Mouse (Mus musculus) liver, embryonic 15.5 days (tissue): ENCODE results near the gene C9orf72. TPM values are rescaled to one million over a fixed set of nuclear protein-coding genes. Genes with fewer than 3 reads are reported as not detected.

Experiments
- ATAC-seq: fragments of 200-750 bp; cut with Nextera tagmentation; 2 replicates; pipeline ENCODE4 v1.8.0; 2017; ENCODE audit warnings: moderate number of reproducible peaks, mild to moderate bottlenecking, moderate library complexity; ENCODE audit not compliant: insufficient read depth
- H3K27ac ChIP-seq: fragments of 300-500 bp; sonication (generic); replicated peaks from 2 replicates; pipeline ENCODE4 v1.5.1; 2015; ENCODE audit warnings: mild to moderate bottlenecking, inconsistent platforms
- H3K27me3 ChIP-seq: fragments of 300-500 bp; sonication (generic); 2 replicates; pipeline ENCODE4 v1.6.1; 2015; ENCODE audit warnings: mild to moderate bottlenecking, inconsistent platforms
- H3K36me3 ChIP-seq: fragments of 300-500 bp; sonication (generic); replicated peaks from 2 replicates; pipeline ENCODE4 v1.6.1; 2015; ENCODE audit warnings: moderate library complexity, mild to moderate bottlenecking, inconsistent platforms
- H3K4me1 ChIP-seq: fragments of 300-500 bp; sonication (generic); replicated peaks from 2 replicates; pipeline ENCODE4 v1.6.1; 2015; ENCODE audit warnings: inconsistent platforms
- H3K4me2 ChIP-seq: fragments of 300-500 bp; sonication (generic); 2 replicates; pipeline ENCODE4 v1.6.1; 2015; ENCODE audit warnings: moderate library complexity, mild to moderate bottlenecking, inconsistent platforms
- H3K4me3 ChIP-seq: fragments of 300-500 bp; sonication (generic); replicated peaks from 2 replicates; pipeline ENCODE4 v1.5.1; 2015; ENCODE audit warnings: mild to moderate bottlenecking, inconsistent platforms
- H3K9ac ChIP-seq: fragments of 300-500 bp; sonication (generic); 2 replicates; pipeline ENCODE4 v1.6.1; 2015; ENCODE audit warnings: moderate library complexity, mild to moderate bottlenecking, inconsistent platforms
- H3K9me3 ChIP-seq: fragments of 300-500 bp; sonication (generic); replicated peaks from 2 replicates; pipeline ENCODE4 v1.6.1; 2016; ENCODE audit warnings: inconsistent platforms
- WGBS: fragments of 180-500 bp; shearing (Covaris S2); methylation state at CpG from one replicate; pipeline ENCODE4 v1.1.7; 2015; ENCODE audit warnings: mixed read lengths; ENCODE audit not compliant: insufficient replicate concordance; 5-methylcytosine and 5-hydroxymethylcytosine counted together
- polyA plus RNA-seq: library from polyadenylated mRNA; unstranded; fragments of >200 nt; fragmentation: Nextera tagmentation; extraction: Ambion mirVana; gene quantifications from 2 replicates; pipeline ENCODE4 v1.2.1, GENCODE M21; 2015

The C9orf72 gene
- polyA plus RNA-seq, 1 experiment from 2014 or later, result 3.3 TPM

GRCm38 (mm10) chr4:35175566-35175965 lies 50.4 kb downstream of the C9orf72 start:
- Histone ChIP-seq H3K9ac (no peak overlapping the region), H3K27me3 (no peaks in the 10 kb centered on the region), H3K4me1 (no peaks in the 10 kb centered on the region), H3K36me3 (no peaks in the 10 kb centered on the region), H3K9me3 (no peaks in the 10 kb centered on the region), H3K4me2 (no peak overlapping the region), H3K4me3 (no peak overlapping the region), H3K27ac (no peak overlapping the region)
- no peak for ATAC-seq
- 67% methylated on average over 2 of the region's 2 CpGs for WGBS

GRCm38 (mm10) chr4:35173551-35173950 lies 52.4 kb downstream of the C9orf72 start:
- Histone ChIP-seq H3K36me3 (no peaks in the 10 kb centered on the region), H3K4me2 (no peak overlapping the region), H3K27ac (no peak overlapping the region), H3K9ac (no peak overlapping the region), H3K4me3 (no peak overlapping the region), H3K4me1 (no peaks in the 10 kb centered on the region), H3K9me3 (no peaks in the 10 kb centered on the region), H3K27me3 (no peaks in the 10 kb centered on the region)
- no peak for ATAC-seq
- 47% methylated on average over 1 of the region's 1 CpGs for WGBS

GRCm38 (mm10) chr4:35172471-35172870 lies 53.5 kb downstream of the C9orf72 start:
- no peak overlapping the region for H3K27ac ChIP-seq
- 65% methylated on average over 2 of the region's 2 CpGs for WGBS
- H3K36me3 ChIP-seq, result no peaks in the 10 kb centered on the region

GRCm38 (mm10) chr4:35169571-35170125 lies 56.3 kb downstream of the C9orf72 start:
- Histone ChIP-seq H3K27ac (no peak overlapping the region), H3K9me3 (no peaks in the 10 kb centered on the region), H3K4me1 (peaks cover 10% of the 10 kb centered on the region), H3K4me3 (no peak overlapping the region), H3K9ac (no peak overlapping the region), H3K27me3 (no peaks in the 10 kb centered on the region), H3K36me3 (no peaks in the 10 kb centered on the region), H3K4me2 (no peak overlapping the region)
- 72% methylated on average over 13 of the region's 13 CpGs for WGBS
- no peak for ATAC-seq

More at GRCm38 (mm10) chr4:35172471-35172870, 53.5 kb downstream of the C9orf72 start:
- no peaks in the 10 kb centered on the region for H3K27me3 ChIP-seq
- H3K4me3 ChIP-seq, result no peak overlapping the region
- no peak overlapping the region for H3K4me2 ChIP-seq
- H3K9ac ChIP-seq, result no peak overlapping the region
- no peak for ATAC-seq
- H3K4me1 ChIP-seq, result no peaks in the 10 kb centered on the region
- H3K9me3 ChIP-seq, result no peaks in the 10 kb centered on the region

GRCm38 (mm10) chr4:35167855-35168254 lies 58.1 kb downstream of the C9orf72 start:
- ATAC-seq, result no peak
- Histone ChIP-seq H3K4me2 (no peak overlapping the region), H3K9ac (no peak overlapping the region), H3K36me3 (no peaks in the 10 kb centered on the region), H3K27me3 (no peaks in the 10 kb centered on the region), H3K9me3 (no peaks in the 10 kb centered on the region), H3K4me1 (peaks cover 10% of the 10 kb centered on the region), H3K4me3 (no peak overlapping the region), H3K27ac (no peak overlapping the region)
- 59% methylated on average over 5 of the region's 5 CpGs for WGBS

- no peak overlapping the region for H3K4me3 ChIP-seq
- H3K4me1 ChIP-seq, result peaks cover 10% of the 10 kb centered on the region
- no peaks in the 10 kb centered on the region for H3K9me3 ChIP-seq
- ATAC-seq, result peak; percentile 63
- peak overlapping the region; percentile 51; the same call in 1 of the 2 replicates for H3K27ac ChIP-seq
- no peak overlapping the region for H3K9ac ChIP-seq
- H3K36me3 ChIP-seq, result no peaks in the 10 kb centered on the region
- H3K4me2 ChIP-seq, result no peak overlapping the region
- no peaks in the 10 kb centered on the region for H3K27me3 ChIP-seq
- WGBS, result 17% methylated on average over 3 of the region's 3 CpGs
Observed at GRCm38 (mm10) chr4:35165947-35166346, 60.0 kb downstream of the C9orf72 start.

GRCm38 (mm10) chr4:35165275-35165674 lies 60.7 kb downstream of the C9orf72 start:
- H3K36me3 ChIP-seq, result no peaks in the 10 kb centered on the region
- ATAC-seq, result no peak
- H3K4me1 ChIP-seq, result peaks cover 10% of the 10 kb centered on the region
- H3K9me3 ChIP-seq, result no peaks in the 10 kb centered on the region
- no peak overlapping the region for H3K4me3 ChIP-seq
- no peak overlapping the region for H3K9ac ChIP-seq
- no peak overlapping the region for H3K4me2 ChIP-seq
- H3K27me3 ChIP-seq, result no peaks in the 10 kb centered on the region
- no peak overlapping the region for H3K27ac ChIP-seq
- 75% methylated on average over 2 of the region's 2 CpGs for WGBS

GRCm38 (mm10) chr4:35157815-35158214 lies 68.2 kb downstream of the C9orf72 start:
- no peak overlapping the region for H3K9ac ChIP-seq
- ATAC-seq, result no peak
- peak overlapping the region; percentile 84 for H3K4me2 ChIP-seq
- H3K4me3 ChIP-seq, result no peak overlapping the region
- H3K9me3 ChIP-seq, result no peaks in the 10 kb centered on the region
- no peak overlapping the region for H3K27ac ChIP-seq
- H3K27me3 ChIP-seq, result peaks cover 31% of the 10 kb centered on the region
- WGBS, result 30% methylated on average over 11 of the region's 11 CpGs
- peaks cover 10% of the 10 kb centered on the region; the same call in 1 of the 2 replicates for H3K4me1 ChIP-seq
- no peaks in the 10 kb centered on the region for H3K36me3 ChIP-seq

- WGBS, result under 1% methylated on average over 50 of the region's 50 CpGs
- peaks cover 31% of the 10 kb centered on the region for H3K27me3 ChIP-seq
- H3K36me3 ChIP-seq, result no peaks in the 10 kb centered on the region
- no peaks in the 10 kb centered on the region for H3K9me3 ChIP-seq
- peaks cover 10% of the 10 kb centered on the region; the same call in 1 of the 2 replicates for H3K4me1 ChIP-seq
- H3K4me2 ChIP-seq, result peak within 1 kb of the TSS; percentile 84
- peak within 1 kb of the TSS; percentile 76 for H3K27ac ChIP-seq
- H3K4me3 ChIP-seq, result peak within 1 kb of the TSS; percentile 64
- ATAC-seq, result peak; percentile 65
- peak within 1 kb of the TSS; percentile 57 for H3K9ac ChIP-seq
Observed at GRCm38 (mm10) chr4:35156751-35157611, 69.0 kb downstream of the C9orf72 start, which contains the start of gene Mob3b. Gene Mob3b (minus strand): TSS chr4:35157484.

GRCm38 (mm10) chr4:35156149-35156611 lies 69.8 kb downstream of the C9orf72 start:
- WGBS, result under 1% methylated on average over 26 of the region's 26 CpGs
- peak; percentile 61 for ATAC-seq
- peak overlapping the region; percentile 57 for H3K9ac ChIP-seq
- H3K4me1 ChIP-seq, result peaks cover 10% of the 10 kb centered on the region; the same call in 1 of the 2 replicates
- H3K27me3 ChIP-seq, result peaks cover 31% of the 10 kb centered on the region
- peak overlapping the region; percentile 76 for H3K27ac ChIP-seq
- peak overlapping the region; percentile 64 for H3K4me3 ChIP-seq
- peak overlapping the region; percentile 84 for H3K4me2 ChIP-seq
- no peaks in the 10 kb centered on the region for H3K36me3 ChIP-seq
- H3K9me3 ChIP-seq, result no peaks in the 10 kb centered on the region
